Mouse (Mus musculus): Measurements from ENCODE around the gene Nckap1l. TPM values are rescaled to one million over a fixed set of nuclear protein-coding genes. Genes with fewer than 3 reads are reported as not detected.

The Nckap1l gene
- total and polyA plus RNA-seq, 2 experiments from 2014 or later: 1.7 to 4.5 TPM

- no peak for TF ChIP-seq CTCF (IDR thresholded peaks at IDR 0.05; ENCODE audit: low read depth)
- no peak overlapping the region for H3K4me3 ChIP-seq (ENCODE audit: low read depth, low read length)
- H3K36me3 ChIP-seq (ENCODE audit: insufficient read depth): no peaks in the 10 kb centered on the region
- no peaks in the 10 kb centered on the region for H3K4me1 ChIP-seq (ENCODE audit: insufficient read depth)
- no peak overlapping the region for H3K27ac ChIP-seq (ENCODE audit: low read depth, low read length)
- H3K27me3 ChIP-seq (ENCODE audit: insufficient read depth, low read length): no peaks in the 10 kb centered on the region
- H3K9me3 ChIP-seq (ENCODE audit: low read length): no peaks in the 10 kb centered on the region
- H3K9ac ChIP-seq: no peak overlapping the region
- 52% methylated on average over 7 of the region's 7 CpGs for WGBS
- DNase-seq (peak; percentile 21), ATAC-seq (no peak)
- no peak overlapping the region for H3K4me2 ChIP-seq (ENCODE audit: low read depth)
These were observed 9.1 kb downstream of the Nckap1l start for GRCm38 (mm10) chr15:103462539-103463261.

- no peaks in the 10 kb centered on the region for H3K4me1 ChIP-seq (ENCODE audit: insufficient read depth)
- no peaks in the 10 kb centered on the region for H3K27me3 ChIP-seq (ENCODE audit: insufficient read depth, low read length)
- WGBS: 82% methylated on average over 7 of the region's 7 CpGs
- ATAC-seq: no peak
- H3K4me3 ChIP-seq (ENCODE audit: low read depth, low read length): no peak overlapping the region
- no peak for DNase-seq
- no peak overlapping the region for H3K4me2 ChIP-seq (ENCODE audit: low read depth)
- TF ChIP-seq CTCF (IDR thresholded peaks at IDR 0.05; ENCODE audit: low read depth): no peak
- H3K9me3 ChIP-seq (ENCODE audit: low read length): no peaks in the 10 kb centered on the region
- no peaks in the 10 kb centered on the region for H3K36me3 ChIP-seq (ENCODE audit: insufficient read depth)
- H3K9ac ChIP-seq: no peak overlapping the region
- no peak overlapping the region for H3K27ac ChIP-seq (ENCODE audit: low read depth, low read length)
These were observed 18.0 kb downstream of the Nckap1l start for GRCm38 (mm10) chr15:103471488-103472194.

GRCm38 (mm10) chr15:103472265-103472664 lies 18.7 kb downstream of the Nckap1l start:
- WGBS: 39% methylated on average over 3 of the region's 3 CpGs
- H3K9ac ChIP-seq: no peak overlapping the region
- H3K4me3 ChIP-seq (ENCODE audit: low read depth, low read length): no peak overlapping the region
- no peak for TF ChIP-seq CTCF (IDR thresholded peaks at IDR 0.05; ENCODE audit: low read depth)
- ATAC-seq (no peak), DNase-seq (no peak)
- H3K27ac ChIP-seq (ENCODE audit: low read depth, low read length): no peak overlapping the region
- H3K9me3 ChIP-seq (ENCODE audit: low read length): no peaks in the 10 kb centered on the region
- no peaks in the 10 kb centered on the region for H3K27me3 ChIP-seq (ENCODE audit: insufficient read depth, low read length)
- H3K4me1 ChIP-seq (ENCODE audit: insufficient read depth): no peaks in the 10 kb centered on the region
- H3K4me2 ChIP-seq (ENCODE audit: low read depth): no peak overlapping the region
- H3K36me3 ChIP-seq (ENCODE audit: insufficient read depth): no peaks in the 10 kb centered on the region

GRCm38 (mm10) chr15:103473182-103473581 lies 19.6 kb downstream of the Nckap1l start:
- H3K9me3 ChIP-seq (ENCODE audit: low read length): no peaks in the 10 kb centered on the region
- H3K4me1 ChIP-seq (ENCODE audit: insufficient read depth): no peaks in the 10 kb centered on the region
- H3K4me2 ChIP-seq (ENCODE audit: low read depth): no peak overlapping the region
- WGBS: 87% methylated on average over 7 of the region's 7 CpGs
- no peaks in the 10 kb centered on the region for H3K36me3 ChIP-seq (ENCODE audit: insufficient read depth)
- ATAC-seq (no peak), DNase-seq (no peak)
- H3K27ac ChIP-seq (ENCODE audit: low read depth, low read length): no peak overlapping the region
- no peak overlapping the region for H3K9ac ChIP-seq
- no peak overlapping the region for H3K4me3 ChIP-seq (ENCODE audit: low read depth, low read length)
- TF ChIP-seq CTCF (IDR thresholded peaks at IDR 0.05; ENCODE audit: low read depth): no peak
- no peaks in the 10 kb centered on the region for H3K27me3 ChIP-seq (ENCODE audit: insufficient read depth, low read length)

- WGBS: 87% methylated on average over 5 of the region's 5 CpGs
- no peaks in the 10 kb centered on the region for H3K36me3 ChIP-seq (ENCODE audit: insufficient read depth)
- DNase-seq: no peak
These were observed 20.2 kb downstream of the Nckap1l start for GRCm38 (mm10) chr15:103473769-103474168.

GRCm38 (mm10) chr15:103479080-103479606 lies 25.5 kb downstream of the Nckap1l start:
- H3K27me3 ChIP-seq (ENCODE audit: insufficient read depth, low read length): no peaks in the 10 kb centered on the region
- H3K9ac ChIP-seq: no peak overlapping the region
- peaks cover under 1% of the 10 kb centered on the region; the same call in 1 of the 2 replicates for H3K4me1 ChIP-seq (ENCODE audit: insufficient read depth)
- no peaks in the 10 kb centered on the region for H3K9me3 ChIP-seq (ENCODE audit: low read length)
- H3K36me3 ChIP-seq (ENCODE audit: insufficient read depth): no peaks in the 10 kb centered on the region
- no peak for ATAC-seq
- 80% methylated on average over 1 of the region's 1 CpGs for WGBS
- DNase-seq: no peak
- TF ChIP-seq CTCF (IDR thresholded peaks at IDR 0.05; ENCODE audit: low read depth): no peak
- H3K4me2 ChIP-seq (ENCODE audit: low read depth): no peak overlapping the region
- no peak overlapping the region for H3K27ac ChIP-seq (ENCODE audit: low read depth, low read length)
- H3K4me3 ChIP-seq (ENCODE audit: low read depth, low read length): no peak overlapping the region

More at GRCm38 (mm10) chr15:103473769-103474168, 20.2 kb downstream of the Nckap1l start:
- no peak overlapping the region for H3K4me2 ChIP-seq (ENCODE audit: low read depth)
- no peaks in the 10 kb centered on the region for H3K4me1 ChIP-seq (ENCODE audit: insufficient read depth)
- ATAC-seq: no peak
- H3K4me3 ChIP-seq (ENCODE audit: low read depth, low read length): no peak overlapping the region
- H3K9me3 ChIP-seq (ENCODE audit: low read length): no peaks in the 10 kb centered on the region
- no peak overlapping the region for H3K27ac ChIP-seq (ENCODE audit: low read depth, low read length)
- H3K9ac ChIP-seq: no peak overlapping the region
- no peak for TF ChIP-seq CTCF (IDR thresholded peaks at IDR 0.05; ENCODE audit: low read depth)
- no peaks in the 10 kb centered on the region for H3K27me3 ChIP-seq (ENCODE audit: insufficient read depth, low read length)

- ATAC-seq (no peak), DNase-seq (no peak)
- 85% methylated on average over 2 of the region's 2 CpGs for WGBS
These were observed 26.5 kb downstream of the Nckap1l start for GRCm38 (mm10) chr15:103480129-103480528.

More at GRCm38 (mm10) chr15:103480129-103480528, 26.5 kb downstream of the Nckap1l start:
- no peak overlapping the region for H3K4me2 ChIP-seq (ENCODE audit: low read depth)
- H3K9me3 ChIP-seq (ENCODE audit: low read length): no peaks in the 10 kb centered on the region
- H3K27ac ChIP-seq (ENCODE audit: low read depth, low read length): no peak overlapping the region
- H3K9ac ChIP-seq: no peak overlapping the region
- no peak overlapping the region for H3K4me3 ChIP-seq (ENCODE audit: low read depth, low read length)
- no peaks in the 10 kb centered on the region for H3K36me3 ChIP-seq (ENCODE audit: insufficient read depth)
- peaks cover 10% of the 10 kb centered on the region; the same call in 1 of the 2 replicates for H3K4me1 ChIP-seq (ENCODE audit: insufficient read depth)
- H3K27me3 ChIP-seq (ENCODE audit: insufficient read depth, low read length): no peaks in the 10 kb centered on the region
- TF ChIP-seq CTCF (IDR thresholded peaks at IDR 0.05; ENCODE audit: low read depth): no peak
